Mouse (Mus musculus) MEL-GATA-1-ER (cell line): ENCODE data around the gene Lcn2.
"Not testable (repeated sequence)": the region's sequence is repeated elsewhere in the genome, so short reads cannot be mapped to it uniquely, and the experiment has no call there.

Experiments used
- DNase-seq: peaks from one replicate; pipeline ENCODE4 v3.0.0-alpha.2; 2012; ENCODE audit warnings: low read depth; ENCODE audit errors: extremely low read depth

Lcn2 gene

DNA sequence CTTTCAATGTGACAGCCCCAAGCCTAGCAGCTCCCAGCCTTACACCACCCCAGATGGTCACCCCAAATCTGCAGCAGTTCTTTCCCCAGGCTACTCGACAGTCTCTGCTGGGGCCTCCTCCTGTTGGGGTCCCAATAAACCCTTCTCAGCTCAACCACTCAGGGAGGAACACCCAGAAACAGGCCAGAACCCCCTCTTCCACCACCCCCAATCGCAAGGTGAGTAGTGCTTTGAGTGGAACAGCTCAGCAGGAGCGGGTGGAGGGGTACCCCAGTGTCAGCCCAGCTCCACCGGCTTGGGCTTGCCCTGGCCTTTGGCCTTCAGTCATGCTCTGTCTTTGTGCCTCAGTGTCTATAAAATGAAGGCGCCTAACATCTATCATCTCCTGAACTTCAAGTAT, 20.7 kb downstream of the Lcn2 start:
- no peak for DNase-seq

DNA sequence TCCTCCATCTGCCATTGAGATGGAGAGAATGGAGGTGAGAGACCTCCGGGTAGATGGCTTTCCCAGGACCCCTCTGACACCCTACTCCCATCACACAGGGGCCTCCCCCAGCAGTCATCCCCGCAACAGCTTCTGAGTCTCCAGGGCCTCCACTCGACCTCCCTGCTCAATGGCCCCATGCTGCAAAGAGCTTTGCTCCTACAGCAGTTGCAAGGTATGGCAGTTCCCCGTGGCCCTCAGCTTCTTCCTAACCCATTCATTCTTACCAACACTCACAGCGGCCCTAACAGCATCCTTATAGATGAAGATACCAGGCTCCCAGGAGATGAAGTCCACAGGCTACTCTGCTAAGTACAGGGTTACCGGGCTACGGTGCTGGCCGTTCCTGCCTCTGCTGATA, 23.9 kb downstream of the Lcn2 start:
- no peak for DNase-seq

DNA sequence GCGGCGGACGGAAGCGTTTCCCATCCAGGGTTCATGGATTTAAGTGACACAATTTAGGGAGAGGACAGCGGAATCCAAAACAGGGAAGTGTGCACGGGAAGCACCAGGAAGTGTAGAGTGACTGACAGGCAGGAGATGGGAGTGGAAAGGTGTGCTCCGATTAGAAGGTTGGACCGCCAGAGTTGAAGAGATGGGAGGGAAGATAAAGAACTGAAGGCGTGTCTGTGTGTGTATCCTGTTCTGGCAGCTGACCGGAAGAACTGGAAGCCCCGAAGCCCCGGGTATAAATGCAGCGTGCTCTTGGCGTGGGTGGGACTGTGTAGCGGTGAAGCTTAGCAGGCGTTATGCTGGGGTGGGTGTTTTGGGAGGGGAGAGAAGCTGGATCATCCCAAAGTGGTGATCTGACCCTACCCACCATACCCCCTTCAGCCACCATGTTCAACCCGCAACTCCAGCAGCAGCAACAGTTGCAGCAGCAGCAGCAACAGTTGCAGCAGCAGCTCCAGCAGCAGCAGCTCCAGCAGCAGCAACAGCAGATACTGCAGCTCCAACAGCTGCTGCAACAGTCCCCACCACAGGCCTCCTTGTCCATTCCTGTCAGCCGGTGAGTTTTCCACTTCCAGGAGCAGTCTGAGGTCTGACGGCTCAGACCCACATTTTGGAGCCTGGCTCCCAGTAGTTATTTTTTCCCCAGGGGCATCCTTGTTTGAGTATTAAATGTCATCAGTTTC, 24.5 kb downstream of the Lcn2 start:
- DNase-seq: peak; percentile 59

DNA sequence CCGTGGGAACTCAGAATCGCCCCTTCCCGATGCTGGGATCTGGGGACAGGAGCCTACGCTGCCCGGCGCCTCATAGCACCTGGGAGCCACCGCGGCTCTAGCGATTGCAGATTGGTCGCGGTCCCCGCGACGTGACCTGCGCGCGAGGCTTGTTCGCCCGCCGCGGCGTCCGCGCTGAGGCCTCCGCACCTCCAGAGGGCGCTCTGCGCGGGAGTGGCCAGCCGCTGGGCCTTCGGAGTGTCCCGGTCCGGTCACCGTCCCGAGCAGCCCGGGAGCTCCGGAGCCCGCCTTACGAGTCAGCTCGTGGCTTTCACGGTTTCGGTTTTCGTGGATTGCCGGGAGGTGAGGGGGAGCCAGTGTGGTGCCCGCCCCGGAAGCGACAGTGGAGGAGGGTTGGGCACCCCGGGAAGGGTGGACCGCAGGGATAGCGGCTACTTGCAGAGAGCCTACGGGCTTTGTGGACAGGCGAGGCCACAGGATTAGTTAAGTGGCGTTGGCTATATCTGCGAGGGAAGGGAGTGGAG, 25.2 kb downstream of the Lcn2 start:
- peak; percentile 66 for DNase-seq

DNA sequence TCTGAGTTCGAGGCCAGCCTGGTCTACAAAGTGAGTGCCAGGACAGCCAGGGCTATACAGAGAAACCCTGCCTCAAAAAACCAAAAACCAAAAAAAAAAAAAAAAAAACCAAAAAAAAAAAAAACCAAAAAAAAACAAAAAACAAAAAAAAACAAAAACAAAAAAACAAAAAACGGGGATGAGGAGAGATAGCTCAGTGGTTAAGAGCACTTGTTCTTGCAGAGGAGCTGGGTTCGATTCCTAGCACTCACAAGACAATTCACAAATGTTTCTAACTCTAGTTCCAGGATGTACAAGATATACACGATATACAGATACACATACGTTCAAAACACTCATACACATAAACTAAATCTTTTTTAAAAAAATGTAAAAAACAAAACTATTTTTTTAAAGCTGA, 25.8 kb downstream of the Lcn2 start:
- DNase-seq: not testable (repeated sequence)

DNA sequence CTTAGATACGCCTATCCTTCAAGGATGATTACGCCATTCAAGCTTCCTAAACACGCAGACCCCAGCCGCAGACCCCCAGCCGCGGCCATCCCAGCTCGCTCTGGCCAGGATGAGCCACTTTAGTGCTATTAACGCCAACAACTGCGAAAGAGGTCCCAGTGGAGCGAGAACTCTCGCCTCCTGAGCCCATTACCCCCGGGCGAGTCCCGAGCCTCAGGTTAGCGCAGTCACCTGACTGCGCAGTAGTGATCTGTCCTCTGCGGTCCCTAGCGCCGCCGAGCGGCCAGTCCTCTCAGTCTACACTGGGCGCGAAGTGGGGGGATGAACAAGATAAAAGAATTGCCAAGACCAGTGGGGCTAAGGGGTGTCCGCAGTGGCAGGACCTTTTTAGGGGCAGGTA, 26.6 kb downstream of the Lcn2 start:
- DNase-seq: no peak

DNA sequence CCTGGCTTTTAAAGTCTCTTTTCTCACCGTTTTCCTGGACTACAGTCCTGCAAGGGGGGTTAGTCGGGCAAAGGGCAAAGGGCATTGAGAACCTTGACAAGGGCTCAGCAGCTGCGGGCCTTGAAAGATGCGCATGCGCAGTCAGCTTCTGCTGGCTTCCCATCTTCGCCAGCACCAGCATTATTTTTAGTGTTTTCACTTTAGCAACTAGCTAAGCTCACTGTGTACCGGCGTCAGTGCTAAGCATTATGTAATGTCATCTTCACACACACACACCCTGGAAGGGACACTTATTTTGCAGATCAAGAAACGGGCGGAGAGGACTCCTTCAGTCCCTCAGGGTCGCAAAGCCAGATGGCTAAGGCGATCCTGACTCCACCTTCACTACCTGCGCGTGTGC, 27.3 kb downstream of the Lcn2 start:
- DNase-seq: no peak

DNA sequence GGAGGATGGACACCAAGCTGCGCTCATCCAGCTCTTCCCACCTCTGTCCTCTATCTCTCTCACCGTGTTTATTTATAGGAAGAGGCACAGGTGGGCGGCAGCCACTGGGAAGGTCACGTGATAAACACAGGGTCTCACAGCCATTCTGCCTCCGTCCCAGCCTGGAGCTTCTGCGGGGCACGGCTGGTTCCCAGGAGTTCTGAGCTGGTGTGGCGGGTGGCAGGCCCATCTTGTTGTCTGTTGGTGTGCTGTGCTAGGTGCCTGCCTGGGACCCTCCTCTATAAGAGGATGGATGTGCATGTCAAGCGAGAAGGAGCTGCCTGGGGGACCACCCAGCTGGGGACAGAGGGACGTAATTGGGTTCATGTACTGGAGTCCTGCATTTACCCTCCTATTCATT, 29.7 kb downstream of the Lcn2 start:
- DNase-seq: no peak

DNA sequence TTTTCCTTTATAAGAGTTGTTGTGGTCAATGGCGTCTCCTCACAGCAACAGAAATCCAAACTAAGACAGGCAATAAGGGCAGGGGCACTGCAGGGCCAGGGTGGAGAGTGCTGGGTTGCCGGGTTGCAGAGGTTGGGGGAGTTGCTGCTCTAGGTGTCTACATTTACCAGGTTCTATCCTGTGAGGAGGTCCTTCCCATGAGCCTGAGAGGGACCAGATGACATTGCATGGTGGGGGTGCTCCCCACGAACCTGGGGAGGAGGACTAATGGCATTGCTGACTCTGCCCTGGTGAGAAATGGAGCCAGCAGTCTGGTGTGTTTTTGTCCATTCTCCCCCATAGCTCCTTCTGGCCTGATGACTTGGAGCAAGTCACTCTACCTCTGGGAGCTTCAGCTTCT, 30.3 kb downstream of the Lcn2 start:
- no peak for DNase-seq

DNA sequence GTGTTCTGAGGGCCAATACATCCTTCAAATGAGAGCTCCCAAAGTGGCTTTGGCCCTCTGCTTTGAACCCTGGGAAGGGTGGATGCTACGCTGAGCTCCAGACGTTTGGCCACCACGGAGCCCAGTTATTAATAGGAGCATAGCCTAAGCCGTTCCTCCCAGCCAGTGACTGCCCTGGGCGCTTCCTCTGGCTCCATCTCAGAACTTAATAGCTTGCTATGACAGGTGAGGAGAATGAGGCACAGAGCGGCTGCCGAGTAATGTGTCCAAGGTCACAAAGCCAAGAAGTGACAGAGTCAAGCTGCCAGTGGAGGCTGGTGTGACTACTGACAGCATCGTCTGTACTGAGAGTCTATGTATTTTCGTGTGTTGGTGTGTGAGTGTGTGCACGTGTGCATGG, 31.8 kb downstream of the Lcn2 start:
- DNase-seq: no peak

DNA sequence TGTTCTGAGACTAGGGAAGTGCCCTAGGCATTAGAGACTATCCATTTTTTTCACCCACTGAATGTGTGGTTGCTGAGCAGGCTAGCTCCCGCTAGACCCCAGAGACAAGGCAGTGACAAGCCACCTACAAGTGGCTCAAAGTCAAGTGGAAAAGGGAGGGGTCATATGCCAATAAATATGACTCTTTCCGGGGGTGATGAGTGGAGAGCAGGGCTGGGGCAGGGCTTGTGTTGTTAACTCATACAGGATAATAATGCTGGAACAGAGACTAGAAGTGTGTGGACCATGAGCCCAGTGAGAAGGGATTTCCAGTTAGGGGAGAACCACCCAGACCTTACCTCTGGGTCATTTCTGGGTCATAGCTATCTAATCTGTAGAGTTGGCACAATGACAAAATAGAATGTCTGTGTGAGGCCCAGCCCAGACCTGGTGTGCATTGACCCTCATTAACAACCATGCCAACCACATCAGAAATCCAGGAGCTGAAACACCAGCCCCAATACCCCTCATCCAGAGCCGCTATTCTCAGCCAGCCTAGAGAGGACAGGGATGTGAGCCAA, 33.6 kb downstream of the Lcn2 start:
- DNase-seq: no peak

DNA sequence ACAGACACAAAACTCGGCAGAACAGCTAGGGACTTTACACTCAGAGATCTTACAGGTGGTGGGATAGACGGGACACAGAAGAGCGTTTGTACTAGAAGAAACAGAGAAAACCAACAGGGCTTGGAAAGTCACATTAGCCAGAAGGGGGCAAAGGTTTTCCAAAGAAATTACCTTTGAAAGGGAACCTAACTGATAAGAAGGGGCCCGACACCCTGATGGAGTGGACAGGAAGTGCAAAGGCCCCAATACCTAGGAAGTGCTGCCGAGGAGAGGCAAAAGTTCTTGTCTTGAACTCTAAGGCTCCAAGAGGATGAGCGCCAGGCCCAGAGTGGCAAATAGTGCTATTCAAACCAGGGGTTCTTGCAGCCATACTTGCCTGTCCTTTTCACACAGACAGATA, 34.2 kb downstream of the Lcn2 start:
- DNase-seq: no peak

DNA sequence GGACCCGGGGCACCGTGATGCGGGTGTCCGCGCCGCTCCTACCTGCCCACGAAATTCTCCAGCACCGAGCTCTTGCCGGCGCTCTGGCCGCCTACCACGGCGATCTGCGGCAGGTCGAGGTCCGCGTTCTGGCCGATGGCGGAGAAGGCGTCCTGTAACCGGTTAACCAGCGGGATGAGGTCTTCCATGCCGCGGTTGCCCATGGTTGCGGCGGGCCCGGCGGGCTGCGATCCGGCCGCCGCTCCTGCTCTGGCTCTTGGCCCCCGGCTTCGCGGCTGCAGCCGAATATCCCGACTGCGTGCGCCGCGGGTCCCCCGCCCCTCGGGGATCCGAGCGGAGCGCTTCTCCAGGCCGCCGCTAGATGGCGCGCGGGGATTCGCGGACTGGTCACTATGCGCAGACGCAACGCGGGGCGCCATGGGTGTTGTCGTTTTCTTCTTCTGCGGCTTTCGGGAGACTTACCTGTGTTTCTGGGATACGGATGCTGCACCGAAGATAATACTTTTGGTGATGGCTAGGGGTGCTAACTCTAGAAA, 35.0 kb downstream of the Lcn2 start, which contains the start of gene Dnm1:
Gene Dnm1, minus strand, starts transcription at position 332 of the 536 bp plus-strand sequence.
- peak; percentile 57 for DNase-seq

DNA sequence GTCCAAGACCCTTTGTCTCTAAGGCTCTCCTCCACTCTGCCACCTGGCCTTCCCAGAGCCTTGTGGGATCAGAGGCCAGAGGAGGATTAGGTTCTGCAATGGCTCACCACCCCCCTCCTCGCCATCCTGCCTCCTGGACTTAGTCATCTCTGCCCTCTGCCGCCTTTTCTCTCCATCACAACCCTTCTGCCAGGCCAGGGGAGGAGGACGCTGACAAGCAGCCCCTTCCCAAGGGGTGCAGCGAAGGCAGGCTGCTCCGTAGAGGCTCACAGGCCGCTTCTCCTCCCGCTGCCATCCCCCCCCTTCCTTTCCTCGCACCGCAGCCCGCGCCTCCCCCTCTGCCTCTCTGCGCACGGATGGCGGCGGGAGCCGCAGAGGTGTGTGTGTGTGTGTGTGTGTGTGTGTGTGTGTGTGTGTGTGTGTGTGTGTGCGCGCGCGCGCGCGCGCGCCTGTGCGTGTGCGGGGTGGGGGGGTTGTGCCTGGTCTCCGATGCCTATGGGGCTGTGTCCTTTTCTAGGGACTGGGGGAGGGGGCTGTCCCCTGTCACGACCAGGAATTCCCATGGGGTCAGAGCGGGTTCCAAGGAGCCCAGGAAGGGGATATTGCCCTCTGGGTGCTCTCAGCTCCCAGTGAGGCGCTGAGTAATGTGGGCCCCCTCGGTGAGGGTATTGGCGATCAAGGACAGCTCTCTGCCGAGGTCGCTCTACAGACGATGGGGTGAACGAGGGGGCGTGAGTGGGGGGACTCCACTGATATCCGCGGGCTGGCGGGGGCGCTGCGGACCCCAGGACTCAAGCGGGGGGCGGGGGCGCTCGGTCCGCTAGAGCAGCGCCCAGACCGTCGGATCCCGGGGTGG, 35.7 kb downstream of the Lcn2 start, which contains the start of gene Ciz1:
Gene Ciz1, plus strand, starts transcription at position 177 of the 856 bp plus-strand sequence.
- no peak for DNase-seq

DNA sequence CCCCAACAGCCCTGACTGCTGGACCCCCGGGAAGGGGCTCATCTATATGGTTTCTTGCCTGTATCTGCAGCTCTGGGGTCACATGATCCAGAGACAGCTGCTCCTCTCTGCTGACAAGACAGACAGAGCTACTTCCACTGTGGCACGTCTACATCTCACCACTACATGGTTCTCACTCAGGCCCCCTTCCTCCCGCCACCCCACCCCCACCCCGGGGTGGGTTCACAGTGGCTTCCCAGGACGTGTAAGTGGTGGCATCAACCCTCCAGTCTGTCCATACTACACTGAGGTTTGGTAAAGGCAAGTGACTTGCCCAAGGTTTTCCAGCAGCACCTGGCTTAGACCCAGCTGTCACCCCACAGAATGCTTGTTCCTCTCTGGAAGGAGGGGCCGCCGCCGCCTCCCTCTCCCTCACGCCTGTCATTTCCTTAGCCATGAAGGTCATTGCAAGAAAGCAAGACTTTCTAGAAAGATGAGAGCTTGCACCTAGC, 36.5 kb downstream of the Lcn2 start:
- no peak for DNase-seq

DNA sequence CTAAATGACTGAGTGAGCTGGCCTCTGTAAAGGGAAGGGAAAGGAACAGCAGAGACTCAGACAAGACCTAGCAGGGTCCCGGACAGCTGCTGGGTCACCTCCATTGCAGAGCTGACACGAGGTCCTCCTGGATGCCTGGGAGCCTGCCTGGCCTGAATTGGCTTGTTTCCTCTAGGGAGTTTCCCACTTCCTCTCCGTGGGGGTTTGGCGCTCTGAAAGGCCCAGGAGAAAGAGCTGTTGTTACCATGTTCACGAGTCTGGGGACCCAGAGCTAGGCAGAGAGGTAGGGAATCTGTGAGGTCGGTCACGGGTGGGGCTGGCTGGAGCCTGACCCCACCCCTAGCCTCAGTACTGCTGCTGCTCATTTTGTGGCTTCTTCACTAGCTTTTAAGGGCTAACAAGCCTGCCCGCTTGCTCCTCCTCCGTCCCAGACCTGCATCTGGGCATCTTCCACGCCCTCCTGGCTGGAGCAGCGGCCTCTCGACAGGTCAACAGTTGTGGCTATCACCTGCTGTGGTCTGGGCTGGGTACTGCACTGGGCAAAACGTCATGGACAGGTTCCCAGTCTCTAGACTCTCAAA, 37.5 kb downstream of the Lcn2 start:
- no peak for DNase-seq

DNA sequence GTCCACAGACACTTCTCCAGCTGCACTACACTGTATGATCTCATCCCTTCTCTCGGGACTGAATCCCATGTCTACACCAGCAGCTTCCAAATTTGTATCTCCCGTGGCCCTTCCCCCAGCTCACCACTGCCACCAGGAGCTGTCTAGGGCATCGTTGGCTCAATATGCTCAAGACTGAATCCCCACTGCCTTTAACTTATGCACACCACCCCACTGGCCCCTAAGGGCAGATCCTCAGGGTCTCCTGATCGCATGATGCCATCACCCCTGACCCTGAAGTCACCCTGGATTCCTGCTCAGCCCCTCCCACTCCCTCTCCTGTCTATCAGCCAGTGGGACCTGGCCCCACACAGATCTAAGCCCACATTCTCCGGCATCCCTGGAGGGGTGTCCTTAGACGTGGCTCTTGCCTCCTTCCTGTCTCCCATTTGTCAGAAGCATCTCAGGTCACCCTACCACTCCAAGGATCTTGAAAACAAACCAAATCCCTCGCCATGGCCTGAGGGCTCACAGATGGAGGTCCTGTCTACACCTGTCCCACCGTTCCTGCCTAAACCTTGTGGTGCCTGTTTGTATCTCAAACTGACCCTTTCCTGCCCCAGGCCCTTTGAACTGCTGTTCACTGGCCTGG, 38.3 kb downstream of the Lcn2 start:
- DNase-seq: no peak

DNA sequence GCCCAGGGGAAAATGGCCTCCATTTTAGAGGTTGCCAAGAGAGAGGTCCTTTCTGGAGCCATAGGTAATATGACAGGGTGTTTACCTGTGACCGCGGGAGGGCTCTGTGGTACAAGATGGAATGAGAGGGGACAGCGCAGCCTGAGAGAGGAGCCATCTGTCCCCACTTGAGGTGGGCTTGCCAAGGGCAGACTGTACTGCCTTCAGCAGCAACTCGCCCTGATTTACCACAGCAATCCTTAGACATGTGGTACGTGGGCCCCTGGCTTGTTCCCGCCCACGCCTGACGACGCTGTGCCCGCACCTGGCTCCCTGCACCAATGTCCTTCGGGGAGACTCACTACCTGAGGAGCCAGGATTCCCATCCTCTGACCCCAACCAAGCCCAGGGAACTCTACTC, 39.7 kb downstream of the Lcn2 start:
- no peak for DNase-seq

DNA sequence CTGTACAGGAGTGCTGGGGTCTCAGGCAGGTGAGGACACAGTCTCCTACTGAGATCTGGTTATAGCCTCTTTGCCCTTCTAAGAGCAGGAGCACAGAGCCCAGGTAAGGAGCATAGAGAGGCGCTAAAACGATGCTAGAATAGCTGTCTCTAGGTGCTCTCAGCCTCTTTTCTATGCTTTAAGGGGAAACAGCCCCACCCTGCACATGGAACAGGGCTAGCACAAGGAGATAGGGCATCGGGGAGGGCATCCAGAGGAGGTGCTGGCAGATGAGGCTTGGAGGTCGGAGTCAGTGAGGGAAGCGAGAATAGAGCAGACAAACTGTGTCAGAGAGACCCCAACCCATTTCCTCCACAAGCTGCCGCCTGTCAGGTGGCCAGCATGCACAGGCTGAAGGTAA, 41.0 kb downstream of the Lcn2 start:
- DNase-seq: no peak

DNA sequence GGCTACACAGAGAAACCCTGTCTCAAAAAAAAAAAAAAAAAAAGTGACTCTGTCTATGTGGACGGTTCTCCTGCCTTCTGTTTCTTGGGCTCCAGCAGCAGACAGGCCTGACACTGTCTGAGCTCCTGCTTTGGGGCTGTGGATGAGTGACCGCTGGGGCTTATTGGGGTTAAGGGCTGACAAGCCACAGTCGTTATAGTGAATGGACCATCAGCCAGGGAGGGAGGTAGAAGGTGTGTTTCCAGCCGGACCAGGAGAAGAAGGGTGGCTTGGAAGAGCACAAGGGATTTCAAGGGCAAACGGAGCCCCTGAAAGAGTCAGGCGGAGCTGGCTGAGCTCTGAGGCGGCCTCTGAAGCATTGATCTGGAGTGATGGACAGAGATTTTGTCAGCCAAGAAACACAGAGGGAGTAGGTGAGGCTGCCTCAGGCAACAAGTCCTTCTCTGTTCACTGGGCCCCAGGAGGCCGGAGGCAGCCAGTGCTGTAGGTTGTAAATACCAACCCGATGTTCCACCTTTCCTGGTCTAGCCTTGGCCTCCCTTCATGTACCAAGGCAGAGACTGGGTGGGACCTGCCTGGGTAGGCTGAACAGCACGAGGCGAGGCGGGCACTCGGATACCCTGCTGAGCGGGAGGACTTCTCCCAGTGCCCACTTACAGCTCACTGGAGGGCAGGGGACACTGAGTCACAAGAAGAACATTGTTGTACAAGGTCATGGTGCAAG, 43.3 kb downstream of the Lcn2 start:
- no peak for DNase-seq
